Mouse (Mus musculus) inflammation-experienced regulatory T-cells, adult 16 weeks (primary cell): ENCODE measurements around the gene Cnot2. TPM values are rescaled to one million over a fixed set of nuclear protein-coding genes. Genes with fewer than 3 reads are reported as not detected.

Source experiments
- polyA plus RNA-seq: library from polyadenylated mRNA; unstranded; fragments of 100-300 nt; shearing (Covaris generic); gene quantifications from one replicate; pipeline ENCODE4 v1.2.1, GENCODE M21; 2017

Cnot2 gene
- polyA plus RNA-seq = 138 TPM

GRCm38 (mm10) chr10:116581369-116581718 lies at the start of gene Cnot2:
Cnot2 (minus strand) TSS chr10:116581511.

GRCm38 (mm10) chr10:116473759-116474549 lies 107.4 kb downstream of the Cnot2 start, which contains the start of gene Kcnmb4:
Kcnmb4 (minus strand) TSS chr10:116473878.

Other genes with a start within 250 kb of the Cnot2 start
- 0.89 TPM for gene Kcnmb4, start 107.6 kb downstream of the Cnot2 start, polyA plus RNA-seq